Mouse (Mus musculus): ENCODE measurements around the gene Nkx2-2. TPM values are rescaled to one million over a fixed set of nuclear protein-coding genes. Genes with fewer than 3 reads are reported as not detected.
"Not testable (repeated sequence)": the region's sequence is repeated elsewhere in the genome, so short reads cannot be mapped to it uniquely, and the experiment has no call there.

Nkx2-2 gene
- polyA plus RNA-seq, 1 experiment from 2014 or later = 7.1 TPM

DNA sequence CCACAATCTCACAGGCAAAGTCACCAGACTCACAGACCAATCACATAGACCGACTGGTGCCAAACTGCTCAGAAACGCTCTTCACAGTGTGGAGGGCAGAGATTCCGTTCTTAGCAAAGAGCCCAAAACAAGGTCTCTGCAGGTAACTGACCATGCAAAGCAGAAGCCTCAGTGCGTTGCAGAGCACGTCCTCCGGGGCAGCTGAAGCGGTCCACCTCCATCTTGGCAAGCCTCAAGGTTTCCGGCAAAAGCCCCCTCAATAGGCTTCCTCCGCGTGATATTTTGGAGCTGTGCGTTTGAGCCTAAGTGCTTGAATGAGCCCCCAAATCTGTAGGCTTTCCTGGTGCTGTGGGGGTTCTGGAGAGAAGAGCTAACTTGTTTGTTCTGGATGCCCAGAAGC is 18.7 kb downstream of the Nkx2-2 start:
- H3K4me2 ChIP-seq (ENCODE audit: low read depth, low read length, severe bottlenecking) = no peak overlapping the region
- no peak for DNase-seq (ENCODE audit: low spot score)
- 87% methylated on average over 11 of the region's 11 CpGs for WGBS
- H3K27ac ChIP-seq (ENCODE audit: low read depth, low read length) = no peak overlapping the region
- no peak overlapping the region for H3K4me3 ChIP-seq (ENCODE audit: low read depth, low read length)
- H3K36me3 ChIP-seq (ENCODE audit: control insufficient read depth, insufficient read depth, low read length) = no peaks in the 10 kb centered on the region
- no peak for ATAC-seq (replicated peaks; ENCODE audit: low FRiP score)
- H3K4me1 ChIP-seq (replicated peaks; ENCODE audit: control insufficient read depth, insufficient read depth, low read length) = no peaks in the 10 kb centered on the region
- no peak overlapping the region for H3K9ac ChIP-seq (ENCODE audit: low read length)
- H3K27me3 ChIP-seq (ENCODE audit: control insufficient read depth, insufficient read depth, low read length) = peaks cover 52% of the 10 kb centered on the region
- no peaks in the 10 kb centered on the region for H3K9me3 ChIP-seq (ENCODE audit: control insufficient read depth, low read length)

DNA sequence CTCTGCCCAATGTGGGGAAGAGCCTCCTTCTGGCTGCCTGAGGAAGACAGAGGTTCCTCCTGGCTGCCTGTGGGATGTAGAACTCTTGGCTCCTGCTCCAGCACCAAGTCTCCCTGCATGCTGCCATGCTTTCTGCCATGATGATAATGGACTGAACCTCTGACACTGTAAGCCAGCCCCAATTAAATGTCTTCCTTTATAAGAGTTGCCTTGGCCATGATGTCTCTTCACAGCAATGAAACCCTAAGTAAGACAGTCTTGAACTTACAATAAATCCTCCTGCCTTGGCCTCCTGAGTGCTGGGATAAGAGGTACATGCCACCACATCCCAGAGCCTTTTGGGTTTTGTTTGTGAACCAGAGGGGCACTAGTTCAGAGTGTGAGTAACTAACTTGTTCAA is 20.3 kb downstream of the Nkx2-2 start:
- H3K36me3 ChIP-seq (ENCODE audit: control insufficient read depth, insufficient read depth, low read length) = no peaks in the 10 kb centered on the region
- H3K27me3 ChIP-seq (ENCODE audit: control insufficient read depth, insufficient read depth, low read length) = peaks cover 37% of the 10 kb centered on the region
- no peak overlapping the region for H3K4me3 ChIP-seq (ENCODE audit: low read depth, low read length)
- H3K27ac ChIP-seq (ENCODE audit: low read depth, low read length) = no peak overlapping the region
- H3K4me1 ChIP-seq (replicated peaks; ENCODE audit: control insufficient read depth, insufficient read depth, low read length) = no peaks in the 10 kb centered on the region
- no peak overlapping the region for H3K9ac ChIP-seq (ENCODE audit: low read length)
- no peak for DNase-seq (ENCODE audit: low spot score)
- H3K4me2 ChIP-seq (ENCODE audit: low read depth, low read length, severe bottlenecking) = no peak overlapping the region
- ATAC-seq (replicated peaks; ENCODE audit: low FRiP score) = no peak
- H3K9me3 ChIP-seq (ENCODE audit: control insufficient read depth, low read length) = no peaks in the 10 kb centered on the region

DNA sequence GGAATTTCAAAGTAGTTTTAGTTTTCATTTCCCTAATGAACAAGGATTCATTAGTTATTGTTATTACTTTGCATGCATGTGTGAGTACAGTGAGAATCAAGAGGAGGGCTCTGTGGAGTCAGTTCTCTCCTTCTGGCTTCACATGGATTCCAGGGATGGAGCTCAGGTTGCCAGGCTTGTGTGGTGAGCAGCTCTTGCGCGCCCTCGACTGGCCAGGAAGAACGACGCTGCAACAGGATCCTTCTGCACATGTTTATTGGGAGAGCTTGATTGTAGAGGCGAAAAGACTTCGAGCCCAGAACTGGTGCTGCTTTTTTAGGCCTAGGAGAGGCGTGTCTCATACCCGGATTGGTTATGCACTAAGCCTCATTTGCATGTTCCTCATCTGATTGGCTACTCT is 23.5 kb downstream of the Nkx2-2 start:
- H3K9me3 ChIP-seq (ENCODE audit: control insufficient read depth, low read length); H3K27ac ChIP-seq (ENCODE audit: low read depth, low read length); H3K9ac ChIP-seq (ENCODE audit: low read length); H3K4me2 ChIP-seq (ENCODE audit: low read depth, low read length, severe bottlenecking); H3K36me3 ChIP-seq (ENCODE audit: control insufficient read depth, insufficient read depth, low read length); ATAC-seq (replicated peaks; ENCODE audit: low FRiP score); H3K4me1 ChIP-seq (replicated peaks; ENCODE audit: control insufficient read depth, insufficient read depth, low read length); H3K4me3 ChIP-seq (ENCODE audit: low read depth, low read length); DNase-seq (ENCODE audit: low spot score): not testable (repeated sequence)
- 82% methylated on average over 9 of the region's 9 CpGs for WGBS
- peaks cover 11% of the 10 kb centered on the region for H3K27me3 ChIP-seq (ENCODE audit: control insufficient read depth, insufficient read depth, low read length)

DNA sequence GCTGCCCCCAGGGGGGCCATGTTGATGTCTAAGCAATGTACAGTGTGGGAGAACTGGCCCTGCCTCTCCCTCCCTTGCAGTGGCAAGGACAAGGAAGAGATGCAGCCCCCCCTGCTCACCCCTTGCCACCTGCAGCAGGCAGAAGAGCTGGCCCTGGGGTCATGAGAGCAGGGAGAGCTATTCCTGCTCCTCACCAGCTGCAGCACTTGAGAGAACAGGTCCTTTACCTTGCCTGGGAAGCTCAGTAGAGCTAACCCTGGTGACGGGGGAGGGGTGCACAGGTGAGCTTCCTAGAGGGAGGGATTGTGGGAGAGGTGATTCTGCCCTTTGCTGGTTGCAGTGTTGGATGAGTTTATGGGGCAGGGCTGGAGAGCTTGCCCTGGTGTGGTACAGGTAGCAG is 28.2 kb downstream of the Nkx2-2 start:
- no peak for DNase-seq (ENCODE audit: low spot score)
- Histone ChIP-seq H3K4me3 (ENCODE audit: low read depth, low read length) (no peak overlapping the region), H3K4me1 (replicated peaks; ENCODE audit: control insufficient read depth, insufficient read depth, low read length) (no peaks in the 10 kb centered on the region), H3K4me2 (ENCODE audit: low read depth, low read length, severe bottlenecking) (no peak overlapping the region), H3K27me3 (ENCODE audit: control insufficient read depth, insufficient read depth, low read length) (no peaks in the 10 kb centered on the region), H3K9me3 (ENCODE audit: control insufficient read depth, low read length) (no peaks in the 10 kb centered on the region), H3K9ac (ENCODE audit: low read length) (no peak overlapping the region), H3K36me3 (ENCODE audit: control insufficient read depth, insufficient read depth, low read length) (no peaks in the 10 kb centered on the region), H3K27ac (ENCODE audit: low read depth, low read length) (no peak overlapping the region)
- ATAC-seq (replicated peaks; ENCODE audit: low FRiP score) = no peak
- WGBS = 100% methylated on average over 1 of the region's 1 CpGs

DNA sequence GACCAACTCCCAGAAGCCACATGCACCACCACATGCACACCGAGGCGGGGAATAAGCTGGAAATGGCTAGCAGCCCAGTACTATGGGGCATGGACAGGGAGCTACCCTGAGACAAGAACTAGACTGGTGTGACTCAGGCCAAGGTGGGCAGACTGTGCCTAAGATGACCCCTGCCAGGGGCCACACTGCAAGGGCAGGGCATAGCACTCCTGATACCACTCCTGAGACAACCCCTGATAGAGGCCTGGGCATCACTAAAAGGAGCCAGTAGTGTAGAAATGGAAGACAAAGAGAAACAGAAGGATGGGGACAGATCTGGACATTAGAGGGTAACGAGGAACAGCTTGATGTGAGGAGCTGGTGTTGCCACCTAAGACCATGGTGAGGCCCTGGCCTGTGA is 28.7 kb downstream of the Nkx2-2 start:
- Histone ChIP-seq H3K9ac (ENCODE audit: low read length) (no peak overlapping the region), H3K27ac (ENCODE audit: low read depth, low read length) (no peak overlapping the region), H3K4me2 (ENCODE audit: low read depth, low read length, severe bottlenecking) (no peak overlapping the region), H3K36me3 (ENCODE audit: control insufficient read depth, insufficient read depth, low read length) (no peaks in the 10 kb centered on the region), H3K4me1 (replicated peaks; ENCODE audit: control insufficient read depth, insufficient read depth, low read length) (no peaks in the 10 kb centered on the region), H3K4me3 (ENCODE audit: low read depth, low read length) (no peak overlapping the region), H3K27me3 (ENCODE audit: control insufficient read depth, insufficient read depth, low read length) (no peaks in the 10 kb centered on the region), H3K9me3 (ENCODE audit: control insufficient read depth, low read length) (no peaks in the 10 kb centered on the region)
- ATAC-seq (replicated peaks; ENCODE audit: low FRiP score) = no peak
- no peak for DNase-seq (ENCODE audit: low spot score)
- 94% methylated on average over 3 of the region's 3 CpGs for WGBS

DNA sequence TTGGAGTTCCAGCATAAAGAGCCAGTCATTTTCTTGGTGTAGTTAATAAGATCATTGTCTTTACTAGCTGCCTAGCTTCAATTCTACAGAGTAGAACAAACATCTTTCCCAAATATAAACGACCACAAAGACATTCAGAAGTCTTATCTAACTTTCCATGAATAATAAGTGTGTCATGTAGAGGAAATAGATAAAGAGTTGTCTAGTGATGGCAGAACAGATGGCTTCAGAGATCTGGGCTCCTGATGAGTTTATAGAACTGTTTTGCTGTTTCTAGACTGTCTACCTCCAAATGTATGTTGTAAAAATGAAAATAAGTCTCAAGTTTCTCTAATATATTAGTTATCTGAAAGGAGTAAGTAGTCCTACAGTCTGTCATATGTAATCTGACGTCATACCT is 41.5 kb downstream of the Nkx2-2 start:
- H3K4me3 ChIP-seq (ENCODE audit: low read depth, low read length) = no peak overlapping the region
- no peaks in the 10 kb centered on the region for H3K9me3 ChIP-seq (ENCODE audit: control insufficient read depth, low read length)
- no peak overlapping the region for H3K27ac ChIP-seq (ENCODE audit: low read depth, low read length)
- ATAC-seq (replicated peaks; ENCODE audit: low FRiP score) = no peak
- no peak overlapping the region for H3K9ac ChIP-seq (ENCODE audit: low read length)
- DNase-seq (ENCODE audit: low spot score) = no peak
- no peak overlapping the region for H3K4me2 ChIP-seq (ENCODE audit: low read depth, low read length, severe bottlenecking)
- WGBS = 77% methylated on average over 2 of the region's 2 CpGs
- no peaks in the 10 kb centered on the region for H3K36me3 ChIP-seq (ENCODE audit: control insufficient read depth, insufficient read depth, low read length)
- H3K27me3 ChIP-seq (ENCODE audit: control insufficient read depth, insufficient read depth, low read length) = no peaks in the 10 kb centered on the region
- no peaks in the 10 kb centered on the region for H3K4me1 ChIP-seq (replicated peaks; ENCODE audit: control insufficient read depth, insufficient read depth, low read length)

Other genes with a start within 250 kb of the Nkx2-2 start
- gene Xrn2, start 181.2 kb downstream of the Nkx2-2 start, polyA plus RNA-seq (2014; fragmentation: Nextera tagmentation; extraction: Ambion mirVana) = 102 and 110 TPM in 2 replicates
- 1.3 and 3.8 TPM in 2 replicates for gene Nkx2-4, start 108.8 kb downstream of the Nkx2-2 start, polyA plus RNA-seq (2014; fragmentation: Nextera tagmentation; extraction: Ambion mirVana)
- 0.29 and 0.49 TPM in 2 replicates for gene Pax1, start 167.7 kb upstream of the Nkx2-2 start, polyA plus RNA-seq (2014; fragmentation: Nextera tagmentation; extraction: Ambion mirVana)

Data from forebrain, embryonic 11.5 days (tissue).